In genomic region chr10:7052315-7053017, GRCm38 (mm10) we compare ENCODE assay signal across 9 mouse cellular contexts. TPM values are rescaled to one million over a fixed set of nuclear protein-coding genes. Genes with fewer than 3 reads are reported as not detected.
DNase-seq lines count a peak whose midpoint lies in the region; ATAC-seq lines count a peak whose summit lies in the region.
"Had no signal": no experiment of that assay in that cellular context is flagged by ENCODE, and none has a peak within 500 bp of the region (broad histone marks: within the 10 kb centered on the region; RNA-seq: fewer than 3 reads in every experiment).

Gene Ipcef1 (minus strand): TSS chr10:7052478.

- no peak within 1 kb of the TSS for H3K9ac ChIP-seq in heart, embryonic 12.5 days
- H3K9ac ChIP-seq in embryonic facial prominence, embryonic 14.5 days (ENCODE audit: low read depth, low read length) = no peak within 1 kb of the TSS
- 0 out of 2 replicates have a peak within 1 kb of the TSS, but pooled peaks have one; percentile 8 for H3K9ac ChIP-seq in kidney, embryonic 14.5 days (ENCODE audit: low read depth, low read length)
- H3K9ac ChIP-seq in midbrain, embryonic 15.5 days = no peak within 1 kb of the TSS

- H3K36me3 ChIP-seq in heart, embryonic 12.5 days = no peaks in the 10 kb centered on the region
- H3K36me3 ChIP-seq in embryonic facial prominence, embryonic 14.5 days (ENCODE audit: control insufficient read depth, insufficient read depth, low read length) = no peaks in the 10 kb centered on the region
- H3K36me3 ChIP-seq in kidney, embryonic 14.5 days (ENCODE audit: control insufficient read depth, insufficient read depth, low read length) = no peaks in the 10 kb centered on the region
- H3K36me3 ChIP-seq in midbrain, embryonic 15.5 days (replicated peaks) = no peaks in the 10 kb centered on the region

- H3K4me2 ChIP-seq in heart, embryonic 12.5 days = no peak within 1 kb of the TSS
- H3K4me2 ChIP-seq in embryonic facial prominence, embryonic 14.5 days (ENCODE audit: low read depth, low read length) = peak within 1 kb of the TSS; percentile 30; the same call in 1 of the 2 replicates
- peak within 1 kb of the TSS; percentile 21; the same call in 1 of the 2 replicates for H3K4me2 ChIP-seq in kidney, embryonic 14.5 days (replicated peaks; ENCODE audit: low read depth, low read length)
- H3K4me2 ChIP-seq in midbrain, embryonic 15.5 days = peak within 1 kb of the TSS; percentile 25; the same call in 1 of the 2 replicates

- no peak within 1 kb of the TSS for H3K4me3 ChIP-seq in heart, embryonic 12.5 days
- no peak within 1 kb of the TSS for H3K4me3 ChIP-seq in embryonic facial prominence, embryonic 14.5 days (ENCODE audit: low read depth, low read length)
- no peak within 1 kb of the TSS for H3K4me3 ChIP-seq in kidney, embryonic 14.5 days (ENCODE audit: low read length)
- H3K4me3 ChIP-seq in midbrain, embryonic 15.5 days = no peak within 1 kb of the TSS

- WGBS in heart, embryonic 12.5 days = 41% methylated on average over 12 of the region's 12 CpGs
- 17% methylated on average over 12 of the region's 12 CpGs for WGBS in embryonic facial prominence, embryonic 14.5 days
- 39% methylated on average over 12 of the region's 12 CpGs for WGBS in kidney, embryonic 14.5 days
- WGBS in midbrain, embryonic 15.5 days = 10% methylated on average over 12 of the region's 12 CpGs

- H3K27ac ChIP-seq in heart, embryonic 12.5 days (ENCODE audit: poor library complexity, severe bottlenecking) = 0 out of 2 replicates have a peak within 1 kb of the TSS, but pooled peaks have one; percentile 3
- 0 out of 2 replicates have a peak within 1 kb of the TSS, but pooled peaks have one; percentile 12 for H3K27ac ChIP-seq in embryonic facial prominence, embryonic 14.5 days (replicated peaks; ENCODE audit: low read depth, low read length)
- H3K27ac ChIP-seq in kidney, embryonic 14.5 days (ENCODE audit: low read depth, low read length) = peak within 1 kb of the TSS; percentile 69
- H3K27ac ChIP-seq in midbrain, embryonic 15.5 days = no peak within 1 kb of the TSS

- H3K4me1 ChIP-seq in heart, embryonic 12.5 days (replicated peaks) = no peaks in the 10 kb centered on the region
- H3K4me1 ChIP-seq in embryonic facial prominence, embryonic 14.5 days (ENCODE audit: control insufficient read depth, insufficient read depth, low read length) = peaks cover 6% of the 10 kb centered on the region
- H3K4me1 ChIP-seq in kidney, embryonic 14.5 days (ENCODE audit: control insufficient read depth, insufficient read depth, low read length) = 0 out of 2 replicates have a peak, but pooled peaks cover 3% of the 10 kb centered on the region
- peaks cover 9% of the 10 kb centered on the region; the same call in 1 of the 2 replicates for H3K4me1 ChIP-seq in midbrain, embryonic 15.5 days

- no peak for ATAC-seq in heart, embryonic 12.5 days (ENCODE audit: insufficient number of reproducible peaks, low FRiP score)
- peak; percentile 84 for ATAC-seq in embryonic facial prominence, embryonic 14.5 days (ENCODE audit: low read depth)
- no peak for ATAC-seq in kidney, embryonic 14.5 days (ENCODE audit: low FRiP score, low TSS enrichment)
- peak; percentile 66; the same call in 1 of the 2 replicates for ATAC-seq in midbrain, embryonic 15.5 days (replicated peaks)

- no peaks in the 10 kb centered on the region for H3K27me3 ChIP-seq in heart, embryonic 12.5 days (replicated peaks)
- H3K27me3 ChIP-seq in embryonic facial prominence, embryonic 14.5 days (replicated peaks; ENCODE audit: control insufficient read depth, insufficient read depth, low read length) = no peaks in the 10 kb centered on the region
- no peaks in the 10 kb centered on the region for H3K27me3 ChIP-seq in kidney, embryonic 14.5 days (ENCODE audit: control insufficient read depth, insufficient read depth, low read length)
- H3K27me3 ChIP-seq in midbrain, embryonic 15.5 days (replicated peaks) = no peaks in the 10 kb centered on the region

- H3K9me3 ChIP-seq in heart, embryonic 12.5 days (replicated peaks) = no peaks in the 10 kb centered on the region
- no peaks in the 10 kb centered on the region for H3K9me3 ChIP-seq in embryonic facial prominence, embryonic 14.5 days (ENCODE audit: control insufficient read depth, low read length)
- no peaks in the 10 kb centered on the region for H3K9me3 ChIP-seq in kidney, embryonic 14.5 days (ENCODE audit: control insufficient read depth, low read length)
- no peaks in the 10 kb centered on the region for H3K9me3 ChIP-seq in midbrain, embryonic 15.5 days

- DNase-seq in heart, adult 8-10 months (ENCODE audit: low spot score) = no peak
- DNase-seq in embryonic facial prominence, embryonic 14.5 days (ENCODE audit: low spot score) = peak; percentile 57
- DNase-seq in adrenal gland, adult 2 months = no peak
- DNase-seq in MN1 (ENCODE audit: low spot score) = no peak
- DNase-seq in heart, postnatal 4 days = no peak

RNA-seq across cellular contexts. Expression of gene Ipcef1, which starts in this region (rescaled TPM):
- 0.04 and 0.08 TPM in 2 replicates for polyA plus RNA-seq in heart, embryonic 12.5 days (2016; fragmentation: Nextera tagmentation; extraction: Ambion mirVana)
- total RNA-seq in heart, adult 8-10 months (2022) = under 1 TPM in 3 of 4 experiments, not detected in 1; 0.16 to 0.46 (median 0.33) TPM
- polyA plus RNA-seq in embryonic facial prominence, embryonic 14.5 days (2014; fragmentation: Nextera tagmentation; extraction: Ambion mirVana) = 0.46 and 0.54 TPM in 2 replicates
- polyA plus RNA-seq in kidney, embryonic 14.5 days (2014; fragmentation: Nextera tagmentation; extraction: Ambion mirVana) = 3.2 and 3.6 TPM in 2 replicates
- polyA plus RNA-seq in midbrain, embryonic 15.5 days (2015; fragmentation: Nextera tagmentation; extraction: Ambion mirVana) = 0.87 and 1.3 TPM in 2 replicates
- total RNA-seq in adrenal gland, adult 2 months (2021) = under 1 TPM; 0.35 TPM
- polyA plus RNA-seq in adrenal gland, adult 2 months (2012; rRNA removed) = 0.02 and 0.03 TPM in 2 replicates
- total RNA-seq in heart, postnatal 4 days (2021) = under 1 TPM; 0.20 to 0.41 TPM
- polyA plus RNA-seq: C2C12 had no signal

Comparison
In these comparisons a context has a peak if more than half of its experiments do, and no peak if none do; other contexts are left out.
1. Peak in DNase-seq, ATAC-seq, H3K27ac ChIP-seq and H3K4me2 ChIP-seq in embryonic facial prominence, embryonic 14.5 days; RNA of the gene not detected or under 1 TPM.